ENCODE assay signal across 8 mouse cellular contexts in genomic region chr19:40722137-40723038, GRCm38 (mm10). TPM values are rescaled to one million over a fixed set of nuclear protein-coding genes. Genes with fewer than 3 reads are reported as not detected.
A peak's percentile ranks its signal among the peaks of the same experiment; 100 is the strongest.
DNase-seq lines count a peak whose midpoint lies in the region; ATAC-seq and TF ChIP-seq lines count a peak whose summit lies in the region.
"Had no signal": no experiment of that assay in that cellular context is flagged by ENCODE, and none has a peak within 500 bp of the region (broad histone marks: within the 10 kb centered on the region; RNA-seq: fewer than 3 reads in every experiment).

No protein-coding gene starts in this region.

- no peaks in the 10 kb centered on the region for H3K27me3 ChIP-seq in CH12.LX (replicated peaks)
- H3K27me3 ChIP-seq in lung, embryonic 16.5 days (ENCODE audit: control insufficient read depth, insufficient read depth, low read depth, low read length), result no peaks in the 10 kb centered on the region

- TF ChIP-seq EP300 in CH12.LX (IDR thresholded peaks at IDR 0.05; ENCODE audit: low read length), result no peak

- H3K79me2 ChIP-seq in CH12.LX (replicated peaks; ENCODE audit: control insufficient read depth, extremely low read depth, insufficient read depth, poor library complexity, severe bottlenecking), result no peaks in the 10 kb centered on the region

- dilution Hi-C loops in CH12.LX (cut with MboI; ENCODE audit: extremely low pct_ligation_motif_present, extremely low pct_unique_long_range_greater_than_20kb, low sequenced_read_pairs), result no loop called here

- peak; percentile 67 for DNase-seq in CH12.LX (ENCODE audit: extremely low read depth)
- peak; percentile 62 for DNase-seq in T-cell, adult 2 months (ENCODE audit: low spot score)
- DNase-seq in cerebellum, postnatal 36 days, result peak; percentile 32 to 56
- peak; percentile 30 to 56 for DNase-seq in heart, adult 9 months (ENCODE audit: low spot score in 2 of 2)
- DNase-seq in kidney, postnatal 10 days, result peak; percentile 76

- 50% methylated on average over 11 of the region's 11 CpGs for WGBS in lung, embryonic 16.5 days
- 40% methylated on average over 11 of the region's 11 CpGs for WGBS in olfactory bulb, adult 2 months

- H3K4me3 ChIP-seq in CH12.LX (replicated peaks in 1 of 3; ENCODE audit: low read depth in 2 of 3, low read length in 2 of 3, poor library complexity in 1 of 3), result no peak overlapping the region
- no peak overlapping the region for H3K4me3 ChIP-seq in lung, embryonic 16.5 days (ENCODE audit: low read length)
- H3K4me3 ChIP-seq in olfactory bulb, adult 2 months (ENCODE audit: insufficient read depth, low read depth, low read length), result no peak overlapping the region

- ATAC-seq in lung, embryonic 16.5 days (ENCODE audit: low read depth), result 0 out of 2 replicates have a peak, but pooled peaks have one; percentile 48

- TF ChIP-seq CTCF in CH12.LX (conservative IDR thresholded peaks at IDR 0.05 in 1 of 2, IDR thresholded peaks at IDR 0.05 in 1 of 2; ENCODE audit: low read depth in 2 of 2, low read length in 2 of 2), result peak; percentile 58 to 97
- no peak for TF ChIP-seq CTCF in olfactory bulb, adult 2 months (IDR thresholded peaks at IDR 0.05; ENCODE audit: insufficient read depth, low read depth, low read length)

- H3K9me3 ChIP-seq in CH12.LX (replicated peaks; ENCODE audit: low read length), result no peaks in the 10 kb centered on the region
- no peaks in the 10 kb centered on the region for H3K9me3 ChIP-seq in lung, embryonic 16.5 days (ENCODE audit: control insufficient read depth, low read length)

- H3K4me1 ChIP-seq in CH12.LX (ENCODE audit: control insufficient read depth in 1 of 2, insufficient read depth in 2 of 2), result peaks cover 0 to 4% of the 10 kb centered on the region in 2 experiments; a peak in 1 of 4 replicates
- peaks cover 4% of the 10 kb centered on the region for H3K4me1 ChIP-seq in lung, embryonic 16.5 days (replicated peaks; ENCODE audit: control insufficient read depth, insufficient read depth, low read length)
- peaks cover 14% of the 10 kb centered on the region for H3K4me1 ChIP-seq in olfactory bulb, adult 2 months (ENCODE audit: control insufficient read depth, insufficient read depth, low read length)

- no peak overlapping the region for H3K27ac ChIP-seq in CH12.LX (ENCODE audit: insufficient read depth, low read depth)
- H3K27ac ChIP-seq in lung, embryonic 16.5 days (ENCODE audit: low read length), result no peak overlapping the region
- peak overlapping the region; percentile 54; the same call in 1 of the 2 replicates for H3K27ac ChIP-seq in olfactory bulb, adult 2 months (ENCODE audit: insufficient read depth, low read depth, low read length)

- no peak for TF ChIP-seq POLR2A in CH12.LX (IDR thresholded peaks at IDR 0.05; ENCODE audit: low read depth, low read length)
- no peak for TF ChIP-seq POLR2A in olfactory bulb, adult 2 months (IDR thresholded peaks at IDR 0.05; ENCODE audit: insufficient read depth, low read depth, low read length)

- H3K9ac ChIP-seq in CH12.LX (ENCODE audit: insufficient read depth, low read depth), result no peak overlapping the region
- no peak overlapping the region for H3K9ac ChIP-seq in lung, embryonic 16.5 days (ENCODE audit: low read length)

- TF ChIP-seq RAD21 in CH12.LX (IDR thresholded peaks at IDR 0.05; ENCODE audit: low read depth, low read length), result peak; percentile 100

- in situ Hi-C loops in CH12.LX (cut with MboI; ENCODE audit: low pct_ligation_motif_present, low pct_unique_long_range_greater_than_20kb, low sequenced_read_pairs), result loop anchor here (5.0 to 25.0 kb wide), 3 partner anchors 45 to 335 kb away; partner anchors contain the start of genes Entpd1 and Tctn3

- peaks cover 42 to 76% of the 10 kb centered on the region in 2 experiments for H3K36me3 ChIP-seq in CH12.LX (replicated peaks in 1 of 2; ENCODE audit: control insufficient read depth in 1 of 2, insufficient read depth in 1 of 2, low read length in 1 of 2)
- no peaks in the 10 kb centered on the region for H3K36me3 ChIP-seq in lung, embryonic 16.5 days (ENCODE audit: control insufficient read depth, insufficient read depth, low read length)

- no peak overlapping the region for H3K4me2 ChIP-seq in CH12.LX (ENCODE audit: insufficient read depth, low read depth, poor library complexity, severe bottlenecking)
- no peak overlapping the region for H3K4me2 ChIP-seq in lung, embryonic 16.5 days (ENCODE audit: low read depth, low read length)

TF ChIP-seq in CH12.LX, 34 proteins besides CTCF, POLR2A, EP300 and RAD21:
- no peak for TF ChIP-seq GABPA (IDR thresholded peaks at IDR 0.05; ENCODE audit: insufficient replicate concordance, low read depth, low read length)
- TF ChIP-seq ZC3H11A (IDR thresholded peaks at IDR 0.05; ENCODE audit: low read depth, low read length), result peak; percentile 95
- TF ChIP-seq TBP (conservative IDR thresholded peaks at IDR 0.05; ENCODE audit: low read depth, low read length), result no peak
- no peak for TF ChIP-seq BHLHE40 (IDR thresholded peaks at IDR 0.05; ENCODE audit: low read depth, low read length)
- 0 out of 2 replicates have a peak, but pooled peaks have one; percentile 15 for TF ChIP-seq NELFE (IDR thresholded peaks at IDR 0.05; ENCODE audit: low read depth, low read length)
- TF ChIP-seq MEF2A (IDR thresholded peaks at IDR 0.05; ENCODE audit: borderline replicate concordance, low read depth, low read length), result no peak
- no peak for TF ChIP-seq ZKSCAN1 (IDR thresholded peaks at IDR 0.05; ENCODE audit: borderline replicate concordance, low read depth, low read length)
- no peak for TF ChIP-seq ZNF384 (IDR thresholded peaks at IDR 0.05; ENCODE audit: low read depth, low read length)
- no peak for TF ChIP-seq MAX (IDR thresholded peaks at IDR 0.05; ENCODE audit: low read length)
- no peak for TF ChIP-seq MAZ (IDR thresholded peaks at IDR 0.05; ENCODE audit: low read depth, low read length)
- TF ChIP-seq E2F4 (IDR thresholded peaks at IDR 0.05; ENCODE audit: insufficient replicate concordance, low read depth, low read length), result no peak
- TF ChIP-seq MYC (IDR thresholded peaks at IDR 0.05; ENCODE audit: low read depth, low read length), result peak; percentile 53; the same call in 1 of the 2 replicates
- no peak for TF ChIP-seq ETS1 (conservative IDR thresholded peaks at IDR 0.05; ENCODE audit: low read depth, low read length)
- no peak for TF ChIP-seq CHD2 (IDR thresholded peaks at IDR 0.05; ENCODE audit: low read length)
- TF ChIP-seq MAFK (IDR thresholded peaks at IDR 0.05; ENCODE audit: insufficient replicate concordance, low read length), result no peak
- no peak for TF ChIP-seq USF1 (IDR thresholded peaks at IDR 0.05; ENCODE audit: low read depth, low read length)
- no peak for TF ChIP-seq USF2 (conservative IDR thresholded peaks at IDR 0.05; ENCODE audit: low read depth, low read length)
- TF ChIP-seq ELF1 (IDR thresholded peaks at IDR 0.05; ENCODE audit: low read depth, low read length), result no peak
- TF ChIP-seq HCFC1 (IDR thresholded peaks at IDR 0.05; ENCODE audit: low read depth, low read length), result no peak
- no peak for TF ChIP-seq MXI1 (IDR thresholded peaks at IDR 0.05; ENCODE audit: low read depth, low read length)
- no peak for TF ChIP-seq PAX5 (IDR thresholded peaks at IDR 0.05; ENCODE audit: low read length)
- TF ChIP-seq SMC3 (IDR thresholded peaks at IDR 0.05; ENCODE audit: low read depth, low read length), result peak; percentile 97
- TF ChIP-seq RCOR1 (conservative IDR thresholded peaks at IDR 0.05; ENCODE audit: low read depth, low read length), result no peak
- no peak for TF ChIP-seq POLR2AphosphoS2 (IDR thresholded peaks at IDR 0.05; ENCODE audit: low read depth, low read length)
- TF ChIP-seq IRF4 (IDR thresholded peaks at IDR 0.05; ENCODE audit: low read depth, low read length), result no peak
- no peak for TF ChIP-seq NRF1 (IDR thresholded peaks at IDR 0.05; ENCODE audit: low read depth, low read length)
- TF ChIP-seq JUN (IDR thresholded peaks at IDR 0.05; ENCODE audit: insufficient read depth, low read depth, low read length), result no peak
- TF ChIP-seq ZMIZ1 (IDR thresholded peaks at IDR 0.05; ENCODE audit: low read depth, low read length), result no peak
- TF ChIP-seq CHD1 (IDR thresholded peaks at IDR 0.05; ENCODE audit: low read depth, low read length), result no peak
- TF ChIP-seq JUND (conservative IDR thresholded peaks at IDR 0.05; ENCODE audit: low read depth, low read length), result peak; percentile 46; the same call in 1 of the 2 replicates
- TF ChIP-seq KAT2A (IDR thresholded peaks at IDR 0.05; ENCODE audit: insufficient replicate concordance, low read length), result no peak
- TF ChIP-seq UBTF (IDR thresholded peaks at IDR 0.05; ENCODE audit: low read depth, low read length), result no peak
- no peak for TF ChIP-seq TCF12 (IDR thresholded peaks at IDR 0.05; ENCODE audit: low read depth, low read length)
- peak; percentile 58 for TF ChIP-seq SIN3A (IDR thresholded peaks at IDR 0.05; ENCODE audit: low read length)

RNA-seq across cellular contexts. Expression of gene Cc2d2b, which starts 26.2 kb away (rescaled TPM):
- total RNA-seq in CH12.LX (2012; rRNA removed) (not detected in 2 replicates), CH12.LX (2014; rRNA removed) (not detected in 2 replicates)
- polyA plus RNA-seq in CH12.LX (2012; ENCODE audit: insufficient read length, low read depth), result not detected in 2 replicates
- polyA plus RNA-seq in lung, embryonic 16.5 days (2015; fragmentation: Nextera tagmentation; extraction: Ambion mirVana), result 0.28 TPM in 1 of 2 replicates, not detected in the other
- not detected in 2 replicates for polyA plus RNA-seq in olfactory bulb, adult 2 months (2012; ENCODE audit: insufficient read depth, insufficient read length, low replicate concordance, missing spikeins)
- polyA plus RNA-seq: heart, embryonic 16.5 days had no signal
